Mouse (Mus musculus): ENCODE results near the gene Grap2. TPM values are rescaled to one million over a fixed set of nuclear protein-coding genes. Genes with fewer than 3 reads are reported as not detected.

Grap2 gene
- total and polyA plus RNA-seq, 3 experiments: 0.62 to 5.1 TPM; not detected in 1

- peaks cover 0 to 4% of the 10 kb centered on the region in 2 experiments; a peak in 3 of 4 replicates for H3K27me3 ChIP-seq (ENCODE audit: control insufficient read depth in 1 of 2, insufficient read depth in 2 of 2, low read length in 2 of 2)
- no peak overlapping the region for H3K27ac ChIP-seq (ENCODE audit: control insufficient read depth, low read depth, low read length)
- H3K36me3 ChIP-seq (ENCODE audit: control insufficient read depth in 1 of 2, insufficient read depth in 2 of 2, low read length in 2 of 2): no peaks in the 10 kb centered on the region
- no peaks in the 10 kb centered on the region for H3K79me2 ChIP-seq (ENCODE audit: control insufficient read depth, insufficient read depth, low read length, poor library complexity)
- H3K4me1 ChIP-seq (ENCODE audit: control insufficient read depth in 1 of 2, insufficient read depth in 2 of 2, low read length in 2 of 2): no peaks in the 10 kb centered on the region
- DNase-seq (ENCODE audit: low read depth, low spot score): no peak
- no peak overlapping the region for H3K4me3 ChIP-seq (ENCODE audit: control insufficient read depth in 1 of 2, insufficient read depth in 1 of 2, low read depth in 2 of 2, low read length in 2 of 2)
- no peaks in the 10 kb centered on the region for H3K9me3 ChIP-seq (replicated peaks; ENCODE audit: insufficient read depth, low read length)
- TF ChIP-seq TBP (IDR thresholded peaks at IDR 0.05; ENCODE audit: low read depth, low read length) (no peak), MXI1 (IDR thresholded peaks at IDR 0.05; ENCODE audit: low read depth, low read length) (no peak), ZMIZ1 (IDR thresholded peaks at IDR 0.05; ENCODE audit: low read depth, low read length) (no peak), MAZ (IDR thresholded peaks at IDR 0.05; ENCODE audit: low read depth, low read length) (no peak), NRF1 (IDR thresholded peaks at IDR 0.05; ENCODE audit: insufficient read depth, low read depth, low read length, poor library complexity, severe bottlenecking) (no peak), NELFE (IDR thresholded peaks at IDR 0.05; ENCODE audit: low read depth, low read length) (no peak), ELF1 (IDR thresholded peaks at IDR 0.05; ENCODE audit: low read depth, low read length) (no peak), JUND (IDR thresholded peaks at IDR 0.05; ENCODE audit: low read depth, low read length) (no peak), MYB (IDR thresholded peaks at IDR 0.05; ENCODE audit: low read depth, low read length) (no peak), MAFK (IDR thresholded peaks at IDR 0.05; ENCODE audit: borderline replicate concordance, low read depth, low read length) (no peak), USF1 (IDR thresholded peaks at IDR 0.05; ENCODE audit: low read depth, low read length) (no peak), BHLHE40 (IDR thresholded peaks at IDR 0.05; ENCODE audit: borderline replicate concordance, low read depth, low read length) (no peak)
- H3K9ac ChIP-seq (ENCODE audit: control insufficient read depth, low read depth, low read length, poor library complexity, severe bottlenecking): no peak overlapping the region
Measured at GRCm38 (mm10) chr15:80648977-80649606, 76.7 kb downstream of the Grap2 start.

- Histone ChIP-seq H3K9ac (ENCODE audit: control insufficient read depth, low read depth, low read length, poor library complexity, severe bottlenecking) (no peak overlapping the region), H3K4me1 (ENCODE audit: control insufficient read depth in 1 of 2, insufficient read depth in 2 of 2, low read length in 2 of 2) (no peaks in the 10 kb centered on the region), H3K36me3 (ENCODE audit: control insufficient read depth in 1 of 2, insufficient read depth in 2 of 2, low read length in 2 of 2) (no peaks in the 10 kb centered on the region), H3K9me3 (replicated peaks; ENCODE audit: insufficient read depth, low read length) (no peaks in the 10 kb centered on the region), H3K79me2 (ENCODE audit: control insufficient read depth, insufficient read depth, low read length, poor library complexity) (no peaks in the 10 kb centered on the region), H3K27ac (ENCODE audit: control insufficient read depth, low read depth, low read length) (no peak overlapping the region), H3K4me3 (ENCODE audit: control insufficient read depth in 1 of 2, insufficient read depth in 1 of 2, low read depth in 2 of 2, low read length in 2 of 2) (no peak overlapping the region), H3K27me3 (ENCODE audit: control insufficient read depth in 1 of 2, insufficient read depth in 2 of 2, low read length in 2 of 2) (peaks cover 3 to 4% of the 10 kb centered on the region in 2 experiments; a peak in 3 of 4 replicates)
- DNase-seq (ENCODE audit: low read depth, low spot score): no peak
- TF ChIP-seq ZKSCAN1 (IDR thresholded peaks at IDR 0.05; ENCODE audit: low read depth, low read length): no peak
- no peak for TF ChIP-seq HCFC1 (IDR thresholded peaks at IDR 0.05; ENCODE audit: low read depth, low read length)
- no peak for TF ChIP-seq CHD1 (IDR thresholded peaks at IDR 0.05; ENCODE audit: low read depth, low read length)
- no peak for TF ChIP-seq KAT2A (conservative IDR thresholded peaks at IDR 0.05; ENCODE audit: low read depth, low read length)
- no peak for TF ChIP-seq POLR2A (IDR thresholded peaks at IDR 0.05; ENCODE audit: control insufficient read depth in 1 of 2, insufficient read depth in 1 of 2, low read depth in 1 of 2, low read length in 2 of 2, poor library complexity in 1 of 2)
- no peak for TF ChIP-seq JUND (IDR thresholded peaks at IDR 0.05; ENCODE audit: low read depth, low read length)
- TF ChIP-seq SIN3A (IDR thresholded peaks at IDR 0.05; ENCODE audit: low read length): no peak
- no peak for TF ChIP-seq POLR2AphosphoS5 (IDR thresholded peaks at IDR 0.05; ENCODE audit: borderline replicate concordance, low read depth, low read length)
- TF ChIP-seq NELFE (IDR thresholded peaks at IDR 0.05; ENCODE audit: low read depth, low read length): no peak
- no peak for TF ChIP-seq MAFK (IDR thresholded peaks at IDR 0.05; ENCODE audit: borderline replicate concordance, low read depth, low read length)
- TF ChIP-seq TCF12 (IDR thresholded peaks at IDR 0.05; ENCODE audit: low read depth, low read length): no peak
- no peak for TF ChIP-seq ZC3H11A (IDR thresholded peaks at IDR 0.05; ENCODE audit: low read depth, low read length)
- no peak for TF ChIP-seq MYC (IDR thresholded peaks at IDR 0.05; ENCODE audit: low read depth, low read length)
Measured at GRCm38 (mm10) chr15:80650412-80650811, 78.0 kb downstream of the Grap2 start.

All from MEL (cell line).